Mouse (Mus musculus): ENCODE results near the gene Trim14.

Trim14 gene

DNA sequence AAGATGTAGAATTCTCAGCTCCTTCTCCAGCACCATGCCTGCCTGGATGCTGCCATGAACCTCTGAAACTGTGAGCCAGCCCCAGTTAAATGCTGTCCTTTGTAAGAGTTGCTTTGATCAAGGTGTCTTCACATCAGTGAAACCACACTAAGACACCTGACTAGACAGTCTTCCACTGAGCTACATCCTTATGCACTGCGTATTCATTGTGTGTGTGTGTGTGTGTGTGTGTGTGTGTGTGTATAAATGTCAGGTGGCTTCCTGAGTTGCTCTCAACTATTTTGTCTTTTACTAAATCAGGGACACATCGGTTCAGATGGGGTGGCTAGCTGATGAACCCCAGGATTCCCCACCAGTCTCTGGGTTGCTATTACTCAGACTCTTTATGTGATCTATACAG lies 56.9 kb downstream of the Trim14 start:
- DNase-seq (ENCODE audit: inconsistent ontology term) = no peak

DNA sequence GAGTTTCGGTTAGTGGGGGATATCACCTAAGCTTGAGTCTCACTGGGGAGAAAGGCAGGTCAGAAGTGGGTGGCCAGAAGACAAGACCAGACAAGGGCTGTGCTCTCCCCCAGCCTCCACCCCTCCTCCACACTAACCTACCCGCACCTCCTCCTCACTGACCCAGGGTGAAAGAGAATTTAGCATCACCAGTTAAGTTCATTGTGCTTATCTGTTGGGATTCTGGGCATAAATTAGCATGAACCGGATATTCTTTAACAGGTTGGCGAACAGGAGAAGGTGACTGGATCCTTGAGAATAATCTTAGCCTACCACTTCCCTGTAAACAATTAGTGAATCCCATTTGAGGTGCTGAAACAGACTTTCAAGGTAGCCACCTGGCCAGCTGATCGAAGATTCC lies 60.8 kb downstream of the Trim14 start:
- no peak for DNase-seq (ENCODE audit: inconsistent ontology term)

DNA sequence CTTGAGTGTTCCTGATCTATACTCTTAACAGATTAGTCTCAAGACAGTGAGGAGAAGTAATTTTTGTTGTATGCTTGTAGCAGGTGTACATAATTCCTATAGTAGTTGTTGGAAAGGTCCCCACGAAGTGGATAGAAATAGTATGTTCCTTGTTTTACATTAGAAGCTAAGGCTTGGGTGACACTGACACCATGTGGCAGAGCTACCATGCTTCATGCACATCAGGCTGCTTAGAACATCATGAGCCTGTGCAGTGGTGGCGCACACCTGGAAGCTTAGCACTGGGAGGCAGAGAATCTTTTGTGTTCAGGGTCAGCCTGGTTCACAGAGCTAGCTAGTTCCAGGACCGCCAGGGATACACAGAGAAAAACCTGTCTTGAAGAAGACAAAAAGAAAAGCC lies 70.2 kb downstream of the Trim14 start:
- no peak for DNase-seq (ENCODE audit: inconsistent ontology term)

DNA sequence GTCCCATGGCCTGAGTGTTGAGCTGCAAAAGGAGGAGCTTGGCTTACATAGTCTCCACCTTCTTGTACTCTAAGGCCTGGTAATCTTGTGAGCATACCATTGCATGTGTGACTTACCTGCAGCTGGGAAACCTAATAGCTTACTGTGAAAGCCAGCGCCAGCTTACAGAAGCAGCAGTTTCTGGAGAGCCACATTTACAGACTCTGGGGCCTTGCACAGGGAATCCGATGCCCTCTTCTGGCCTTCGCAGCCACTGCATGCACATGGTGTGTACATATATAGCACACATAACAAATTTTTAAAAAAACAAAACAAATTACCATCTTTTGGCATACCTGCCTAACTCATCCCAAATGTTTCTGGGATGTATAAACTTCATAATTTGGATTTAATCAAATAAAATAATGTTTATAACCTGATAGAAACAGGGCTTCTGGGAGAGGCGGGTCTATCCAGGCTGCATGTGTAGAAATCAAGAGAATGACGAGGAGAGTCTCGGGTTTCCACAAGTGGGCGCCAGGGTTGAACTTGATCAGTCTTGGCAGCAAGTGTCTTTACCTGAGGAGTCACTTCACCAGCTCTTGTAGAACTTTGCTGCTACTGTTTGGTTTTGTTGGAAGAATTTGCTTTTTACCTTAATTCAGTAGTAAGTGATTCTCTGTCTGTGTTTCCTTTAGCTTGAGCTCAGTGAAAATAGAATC lies 72.7 kb downstream of the Trim14 start:
- no peak for DNase-seq (ENCODE audit: inconsistent ontology term)

DNA sequence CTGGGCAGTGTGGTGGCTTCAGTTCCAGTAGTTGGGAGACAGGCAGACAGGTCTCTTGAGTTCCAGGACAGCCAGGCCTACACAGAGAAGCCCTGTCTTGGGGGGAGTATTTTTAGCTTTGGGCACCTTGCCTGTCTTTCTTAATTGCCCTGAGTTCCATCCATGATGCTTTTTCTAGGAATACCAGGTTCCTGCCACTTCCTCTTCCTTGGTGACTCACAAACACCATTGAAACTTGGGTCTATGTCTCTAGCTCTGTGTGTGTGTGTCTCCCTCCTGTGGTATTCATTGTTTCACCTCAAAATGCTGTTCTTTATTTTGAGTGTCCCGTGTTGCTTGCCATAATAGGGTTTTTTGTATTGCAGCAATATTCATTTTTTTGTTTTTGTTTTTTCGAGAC lies 77.5 kb downstream of the Trim14 start:
- peak; percentile 19 for DNase-seq (ENCODE audit: inconsistent ontology term)

DNA sequence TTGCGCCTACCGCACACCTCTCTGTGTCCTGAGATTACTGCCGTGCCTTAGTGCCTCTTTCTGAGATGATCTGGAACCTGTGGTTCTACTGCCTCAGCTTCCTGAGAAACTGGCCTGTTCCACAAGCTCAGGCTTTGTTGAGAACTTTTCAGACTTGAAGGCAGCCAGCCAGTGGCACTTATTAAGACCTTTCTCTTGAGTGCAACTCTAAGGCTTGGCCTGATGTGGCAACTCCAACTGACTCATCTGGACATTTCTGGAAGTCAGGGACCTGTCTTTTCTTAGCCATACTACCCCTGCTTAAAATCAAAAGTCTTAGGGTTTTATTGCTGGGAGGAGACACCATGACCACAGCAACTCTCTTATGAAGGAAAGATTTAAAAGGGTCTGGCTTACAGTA lies 78.8 kb downstream of the Trim14 start:
- DNase-seq (ENCODE audit: inconsistent ontology term) = no peak

DNA sequence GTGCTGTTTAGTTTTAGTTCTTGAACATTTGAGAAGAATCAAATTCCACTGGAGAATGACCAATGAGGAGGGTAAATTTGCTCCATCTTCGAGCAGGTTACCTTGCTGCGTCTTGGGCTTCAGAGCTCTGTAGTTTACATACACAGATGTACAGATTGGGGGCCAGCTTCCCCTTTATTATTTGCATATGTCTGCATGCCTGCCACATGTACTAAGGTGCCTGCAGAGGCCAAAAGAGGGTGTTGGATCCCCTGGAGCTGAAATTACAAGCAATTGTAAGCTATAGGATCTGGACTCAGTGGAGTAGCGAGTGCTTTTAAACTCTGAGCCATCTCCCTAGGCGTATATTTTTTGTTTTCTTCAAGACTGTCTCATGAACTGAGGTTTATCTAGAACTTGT lies 79.2 kb downstream of the Trim14 start:
- DNase-seq (ENCODE audit: inconsistent ontology term) = no peak

DNA sequence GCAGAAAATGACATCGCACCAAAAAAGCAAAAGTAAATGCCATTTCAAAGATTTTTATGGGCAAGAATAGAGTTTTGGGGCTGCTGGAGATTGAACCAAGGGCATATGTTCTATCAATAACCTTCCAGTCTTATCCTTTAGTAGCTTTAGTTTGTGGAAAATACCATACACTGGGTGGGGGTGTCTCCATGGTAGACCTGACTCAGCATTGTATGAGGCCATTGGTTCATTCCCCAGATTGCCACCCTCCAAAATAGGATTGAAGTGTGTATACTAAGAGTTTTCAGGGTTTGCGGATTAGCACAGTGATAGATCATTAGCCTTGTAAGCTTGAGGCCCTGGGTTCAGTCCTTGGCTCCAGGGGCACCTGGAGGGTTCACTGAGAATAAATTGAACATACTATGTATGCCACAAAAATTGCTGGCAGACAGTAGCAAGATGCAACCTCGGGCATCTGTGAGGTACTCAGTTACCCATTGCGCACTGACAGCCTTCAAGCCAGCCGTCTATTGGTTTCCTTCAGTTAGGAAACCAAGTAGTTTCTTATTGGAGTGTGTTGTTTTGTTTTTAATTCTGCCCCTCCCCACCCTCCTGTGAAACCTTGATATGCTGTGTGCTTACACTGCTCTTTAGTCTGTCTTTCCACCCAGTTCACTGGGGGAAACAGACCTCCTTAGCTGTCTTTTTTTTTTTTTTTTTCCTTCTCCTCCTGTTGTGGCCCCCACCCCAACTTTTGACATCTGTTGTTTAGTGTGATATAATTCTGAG lies 81.7 kb downstream of the Trim14 start:
- DNase-seq (ENCODE audit: inconsistent ontology term) = no peak

DNA sequence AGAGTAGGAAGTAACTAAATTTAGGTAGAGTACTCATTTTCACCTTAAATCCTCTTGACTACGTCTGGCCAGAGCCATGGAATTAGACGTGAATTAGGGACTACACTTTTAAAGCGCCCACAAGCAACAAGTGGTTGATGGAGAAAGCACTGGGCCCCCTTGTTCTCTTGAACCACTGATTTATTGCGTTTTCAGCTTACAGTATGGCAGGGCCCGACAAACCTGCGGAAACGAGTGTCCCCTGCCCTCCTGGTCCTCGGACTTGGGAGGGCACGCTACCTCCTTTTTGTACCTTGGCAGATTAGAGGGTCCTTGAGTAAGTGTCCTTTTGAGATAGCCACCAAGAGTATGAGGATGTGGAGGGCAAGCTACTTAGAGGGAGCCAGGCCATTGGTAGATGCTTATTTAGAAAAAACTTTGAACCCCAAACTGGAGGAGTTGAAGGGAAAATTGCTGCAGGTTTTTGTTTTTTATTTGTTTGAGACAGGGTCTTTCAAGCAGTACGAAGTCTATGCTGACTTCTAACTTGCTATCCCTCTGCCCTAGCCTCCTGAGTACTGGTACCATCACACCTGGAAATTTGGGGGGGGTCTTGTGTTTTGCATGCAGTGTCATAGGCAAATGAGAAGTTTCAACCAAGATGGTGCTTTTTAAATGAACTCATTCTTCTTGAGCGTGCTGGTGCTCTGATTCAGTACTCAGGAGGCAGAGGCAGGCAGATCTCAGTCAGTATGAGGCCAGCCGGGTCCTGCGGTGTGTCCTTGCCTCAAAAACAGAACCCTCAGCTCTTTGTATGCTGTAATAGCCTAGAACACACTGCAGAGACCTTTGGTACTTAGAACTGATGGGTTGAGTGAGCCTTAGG lies 82.9 kb downstream of the Trim14 start:
- DNase-seq (ENCODE audit: inconsistent ontology term) = no peak

DNA sequence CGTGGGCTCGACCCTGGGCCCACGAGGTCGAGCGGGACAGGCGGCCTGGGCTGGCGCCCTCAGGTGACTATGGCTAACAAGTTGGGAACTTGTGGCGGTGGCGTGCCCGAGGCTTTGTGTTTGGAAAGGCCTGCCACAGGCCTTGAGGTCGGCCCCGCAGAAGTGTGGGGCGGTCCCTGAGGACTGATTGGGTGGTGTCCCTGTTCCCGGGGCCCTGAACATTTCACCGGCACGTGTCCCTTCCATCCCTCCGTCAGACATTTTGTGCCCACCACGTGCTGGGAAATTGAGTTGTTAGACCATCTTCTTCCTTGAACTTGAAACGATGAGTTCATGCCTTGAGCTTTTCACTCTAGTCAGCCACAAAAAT lies 83.5 kb downstream of the Trim14 start:
- DNase-seq (ENCODE audit: inconsistent ontology term) = peak; percentile 88

DNA sequence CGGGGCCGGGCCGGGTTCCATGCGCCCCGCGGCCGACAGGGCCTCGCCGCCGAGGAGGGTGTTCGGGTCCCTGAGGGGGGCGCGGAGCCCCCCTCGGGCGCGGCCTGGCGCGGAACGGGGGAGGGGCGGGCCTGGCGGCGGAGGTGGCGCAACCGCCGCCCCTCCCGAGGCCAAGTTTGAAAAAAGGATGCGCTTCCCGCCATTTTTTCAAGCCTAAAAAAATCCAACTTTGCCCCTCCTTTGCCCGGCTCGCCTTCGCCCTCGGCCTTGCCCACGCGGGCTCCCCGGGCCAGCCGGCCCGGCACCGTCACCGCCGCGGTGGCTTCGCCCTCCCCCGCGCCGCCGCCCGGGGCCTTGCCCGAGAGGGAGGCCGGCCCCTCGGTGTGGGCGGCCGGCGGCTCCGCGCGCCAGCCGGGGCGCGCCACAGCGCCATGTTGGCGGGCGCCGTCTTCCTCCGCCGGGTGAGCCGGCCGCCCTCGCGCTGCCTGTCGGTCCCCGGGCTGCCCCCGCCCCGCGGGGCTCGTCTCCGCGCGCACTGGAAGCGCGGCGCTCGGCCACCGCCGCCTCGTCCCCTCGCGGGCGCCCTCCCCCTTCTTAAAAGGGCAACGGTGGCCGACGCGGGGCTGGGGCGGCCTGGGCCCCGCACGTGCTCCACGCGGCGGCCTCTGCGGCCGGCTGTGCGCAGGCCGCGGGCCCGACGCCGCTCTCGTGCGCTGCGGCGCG lies 84.0 kb downstream of the Trim14 start:
- DNase-seq (ENCODE audit: inconsistent ontology term) = peak; percentile 84

DNA sequence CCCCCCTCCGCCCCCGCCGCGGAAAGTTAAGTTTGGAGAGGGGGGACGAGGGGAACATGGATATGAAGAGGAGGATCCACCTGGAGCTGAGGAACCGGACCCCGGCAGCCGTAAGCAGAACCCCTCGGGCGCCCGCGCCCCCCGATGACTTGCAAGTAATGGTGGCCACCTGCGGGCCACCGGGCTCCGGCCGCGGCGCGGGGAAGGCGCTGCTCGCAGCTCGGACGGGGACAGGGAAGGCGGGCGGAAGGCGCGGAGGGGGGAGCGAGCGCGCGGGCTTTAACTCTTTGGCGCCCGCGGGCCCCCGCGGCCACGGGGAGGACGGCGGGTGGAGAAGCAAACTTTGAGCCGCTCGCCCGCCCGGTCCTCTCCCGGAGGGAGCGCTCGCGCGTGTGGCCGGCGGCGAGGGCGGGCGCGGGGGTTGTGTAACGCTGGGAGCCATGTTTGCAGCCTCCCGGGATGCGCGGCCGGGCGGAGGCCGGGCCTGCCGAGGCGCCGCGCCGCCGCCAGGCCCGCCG lies 84.6 kb downstream of the Trim14 start:
- peak; percentile 84 for DNase-seq (ENCODE audit: inconsistent ontology term)

DNA sequence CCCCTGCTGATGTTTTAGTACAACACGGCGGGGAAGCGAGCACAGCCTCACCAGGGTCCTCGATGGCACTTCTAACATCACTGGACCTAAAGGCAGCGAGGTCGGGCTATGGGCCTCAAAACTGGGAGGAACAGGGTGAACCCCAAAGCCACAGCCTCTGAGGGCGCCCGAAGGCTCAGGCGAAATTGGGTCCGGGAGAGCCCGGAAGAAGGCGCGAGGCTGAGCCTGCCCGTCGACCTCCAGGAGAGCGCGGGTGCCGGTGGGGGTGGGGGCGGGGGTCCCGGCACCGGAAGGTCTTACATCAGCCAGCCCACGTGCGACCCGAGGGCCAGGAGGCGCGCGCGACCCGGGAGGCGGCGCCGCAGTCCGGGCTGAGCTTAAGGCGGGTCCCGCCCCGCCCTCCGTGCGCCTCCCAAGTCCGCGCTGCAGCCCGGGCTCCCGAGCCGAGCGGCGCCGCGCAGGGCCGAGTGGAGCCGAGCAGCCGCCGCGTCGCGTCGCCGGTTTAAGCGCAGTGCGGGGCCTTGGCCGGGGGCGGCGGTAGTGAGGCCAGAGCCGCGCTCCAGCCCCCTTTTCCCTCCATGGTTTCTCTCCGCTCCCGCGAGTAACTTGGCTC lies 85.3 kb downstream of the Trim14 start, which contains the start of gene Anp32b:
Gene Anp32b, plus strand, starts transcription at position 384 of the 613 bp plus-strand sequence.
- DNase-seq (ENCODE audit: inconsistent ontology term) = peak; percentile 96

DNA sequence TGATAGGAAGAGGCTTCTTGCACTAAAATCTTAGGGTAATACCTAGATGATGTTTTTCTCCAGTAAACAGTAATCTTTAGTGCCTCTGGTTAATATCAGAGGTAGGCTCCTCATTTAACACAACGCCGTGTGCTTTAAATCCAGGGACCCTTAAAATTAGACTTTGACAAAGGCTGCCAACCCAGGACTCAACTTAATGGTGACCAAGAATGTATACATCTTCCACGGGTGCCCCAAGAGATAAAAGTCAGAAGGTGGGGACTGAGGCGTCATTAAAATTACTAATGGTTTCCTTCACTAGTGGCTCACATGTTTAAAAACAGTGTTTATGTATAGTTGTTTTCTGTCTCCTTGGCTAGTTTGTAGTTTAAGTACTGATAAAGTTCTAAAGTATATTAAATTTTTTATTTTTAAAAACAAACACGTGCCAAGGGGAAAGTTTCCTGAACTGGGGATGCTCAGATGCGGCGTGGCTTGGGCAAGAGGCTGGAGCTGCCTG lies 85.9 kb downstream of the Trim14 start:
- DNase-seq (ENCODE audit: inconsistent ontology term) = no peak

DNA sequence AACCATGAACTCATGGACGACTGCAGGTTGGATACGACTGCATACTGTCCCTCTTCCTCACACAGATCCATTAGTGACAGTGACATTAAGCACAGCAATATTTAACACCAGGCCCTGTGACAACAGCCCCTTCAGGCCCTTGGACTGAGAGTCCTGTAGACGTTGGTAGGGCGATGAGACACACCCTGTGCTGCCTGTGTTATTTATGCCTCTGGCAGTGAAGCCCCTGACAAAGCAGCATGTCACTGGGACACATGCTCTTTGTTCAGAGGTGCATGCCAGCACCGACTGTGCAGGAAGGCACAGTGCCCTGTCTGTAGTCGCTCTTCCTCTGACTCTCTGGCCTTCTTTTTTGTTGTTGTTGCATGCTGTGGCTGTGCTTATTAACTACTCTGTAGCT lies 87.1 kb downstream of the Trim14 start:
- DNase-seq (ENCODE audit: inconsistent ontology term) = no peak

DNA sequence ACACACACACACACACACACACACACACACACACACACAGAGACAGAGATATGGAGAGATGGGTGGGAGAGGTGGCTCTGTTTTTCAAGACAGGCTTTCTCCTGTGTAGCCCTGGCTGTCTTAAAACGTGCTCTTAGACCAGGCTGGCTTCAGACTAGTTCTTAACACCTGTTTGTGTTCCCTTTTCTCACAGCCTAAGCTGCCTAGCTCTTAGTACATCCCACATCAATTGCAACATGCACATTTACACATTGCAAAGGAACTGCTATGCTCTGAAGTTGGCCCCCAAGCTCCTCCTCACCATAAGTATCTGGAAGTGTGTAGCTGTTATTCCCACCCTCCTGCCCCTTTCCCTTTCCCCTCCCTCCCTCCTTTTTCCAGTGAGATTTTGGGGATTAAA lies 88.5 kb downstream of the Trim14 start:
- no peak for DNase-seq (ENCODE audit: inconsistent ontology term)

DNA sequence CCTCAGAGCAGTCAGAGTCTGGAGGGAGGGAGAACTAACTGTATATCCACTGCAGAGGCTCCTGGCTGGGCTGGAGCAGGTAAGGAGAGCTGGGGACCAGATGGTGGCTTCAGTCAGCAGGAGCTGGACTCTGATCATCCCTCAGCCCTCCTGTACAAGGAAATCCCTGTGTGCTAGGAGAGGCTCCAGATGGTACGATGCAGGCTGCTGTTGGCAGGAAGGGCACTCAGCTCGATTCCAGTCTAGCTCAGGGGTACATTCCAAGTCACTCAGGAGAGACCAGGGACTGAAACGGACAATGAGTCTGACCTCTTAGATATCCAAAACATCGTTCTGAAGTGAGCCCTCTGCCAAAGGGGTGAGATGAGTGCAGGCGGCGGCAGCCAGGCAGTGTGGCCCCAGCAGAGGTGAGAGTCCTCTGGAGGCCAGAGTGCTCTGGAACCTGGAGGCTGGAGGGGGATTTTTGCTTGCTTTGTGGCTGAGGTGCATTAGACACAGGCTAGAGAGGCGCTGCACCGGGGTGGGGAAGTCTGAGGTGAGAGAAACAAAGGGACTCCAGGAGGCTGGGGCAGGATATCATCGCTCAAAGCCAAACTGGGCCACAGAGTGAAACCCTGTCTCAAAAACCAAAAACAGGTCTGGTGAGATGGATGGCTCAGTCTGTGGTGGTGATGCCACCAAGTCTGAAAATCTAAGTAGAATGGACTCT lies 90.5 kb downstream of the Trim14 start:
- no peak for DNase-seq (ENCODE audit: inconsistent ontology term)
